Mouse (Mus musculus) 416B (cell line): ENCODE results near the gene Fbxw8.

Experiments
- DNase-seq: peaks from one replicate; pipeline ENCODE4 v3.0.0; 2011; ENCODE audit warnings: low read depth

Fbxw8 gene

DNA sequence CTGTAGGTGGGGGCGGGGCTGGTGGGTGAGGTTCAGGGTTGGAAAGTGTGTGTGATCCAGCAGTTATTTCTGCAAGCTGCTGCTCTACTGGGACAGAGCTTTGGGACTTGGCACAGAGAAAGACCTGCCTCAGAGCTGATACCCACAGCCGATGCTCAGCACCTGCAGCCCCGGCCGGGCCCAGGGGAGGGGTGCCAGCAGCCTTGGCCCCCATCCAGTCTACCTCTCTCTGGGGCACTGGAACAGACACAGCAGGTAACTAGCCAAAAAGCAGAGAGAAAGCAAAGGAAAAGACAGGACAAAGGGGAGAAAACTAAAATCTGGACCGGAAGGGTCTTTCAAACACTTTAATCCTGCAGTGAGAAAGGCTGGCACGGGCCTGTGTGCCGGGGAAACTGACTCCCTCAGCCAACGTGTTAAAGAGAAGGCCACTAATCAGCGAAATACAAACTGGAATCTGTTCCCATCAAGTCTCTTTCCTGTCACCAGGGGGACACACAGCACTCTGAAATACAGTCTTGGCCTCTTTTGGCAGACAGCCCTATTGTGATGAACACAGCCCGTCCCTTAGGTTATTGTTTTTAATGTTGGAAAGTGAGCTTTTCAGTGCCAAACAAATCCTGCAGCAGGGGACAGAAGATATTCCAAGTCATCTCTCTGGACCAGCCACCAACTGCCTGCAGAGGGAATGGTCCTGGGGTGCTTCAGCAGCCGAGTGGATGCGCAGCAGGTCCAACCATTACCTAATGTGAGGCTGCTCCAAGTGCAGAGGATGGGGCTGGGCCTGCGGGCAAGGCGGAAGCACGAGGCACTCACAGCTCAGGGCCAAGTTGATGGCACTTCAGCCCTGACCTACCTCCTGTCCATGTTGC is 78.3 kb downstream of the Fbxw8 start:
- no peak for DNase-seq

DNA sequence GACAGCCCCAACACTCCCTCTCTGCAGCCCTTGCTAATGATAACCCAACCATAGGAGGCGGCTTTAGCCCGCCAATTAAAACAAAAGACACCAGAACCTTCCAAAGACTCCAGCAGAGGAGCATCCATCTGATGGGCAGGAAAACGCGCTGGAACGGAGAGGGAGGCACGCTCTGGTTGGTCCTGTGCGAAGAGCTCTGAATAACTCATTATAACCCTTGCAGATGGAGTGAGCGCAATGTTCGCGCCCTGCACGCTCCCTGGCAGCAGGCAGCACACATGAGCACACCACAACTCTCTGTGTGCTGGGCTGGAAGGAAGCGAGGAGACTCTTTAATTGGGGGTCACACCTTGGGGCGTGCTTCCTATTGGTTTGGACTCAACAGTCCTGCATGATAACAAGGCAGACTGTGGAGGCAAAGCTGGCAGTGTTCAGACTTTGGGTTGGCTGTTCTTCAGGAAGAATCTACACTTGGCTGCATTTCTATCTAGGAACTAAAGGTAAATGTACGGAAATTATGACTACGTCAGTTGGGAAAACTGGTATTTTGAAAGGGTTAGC is 82.0 kb downstream of the Fbxw8 start:
- DNase-seq: no peak

DNA sequence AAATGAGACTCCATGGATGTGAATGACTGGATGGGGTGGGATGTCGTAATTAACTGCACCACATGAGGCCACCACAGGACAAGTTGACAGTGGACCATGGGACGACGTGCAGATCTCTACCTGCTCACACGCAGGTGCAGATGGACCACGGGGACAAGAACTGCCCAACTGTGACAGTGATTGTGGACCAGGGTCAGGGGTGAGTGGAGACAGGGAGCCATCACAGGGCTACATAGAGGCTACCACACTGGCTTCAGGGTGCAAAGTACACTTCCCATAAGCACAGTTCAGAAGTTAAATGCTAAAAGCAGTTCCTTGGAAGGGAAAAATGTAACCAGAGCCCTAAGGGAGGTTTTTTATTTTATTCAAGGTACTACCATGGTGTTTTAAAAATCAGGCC is 83.5 kb downstream of the Fbxw8 start:
- no peak for DNase-seq

DNA sequence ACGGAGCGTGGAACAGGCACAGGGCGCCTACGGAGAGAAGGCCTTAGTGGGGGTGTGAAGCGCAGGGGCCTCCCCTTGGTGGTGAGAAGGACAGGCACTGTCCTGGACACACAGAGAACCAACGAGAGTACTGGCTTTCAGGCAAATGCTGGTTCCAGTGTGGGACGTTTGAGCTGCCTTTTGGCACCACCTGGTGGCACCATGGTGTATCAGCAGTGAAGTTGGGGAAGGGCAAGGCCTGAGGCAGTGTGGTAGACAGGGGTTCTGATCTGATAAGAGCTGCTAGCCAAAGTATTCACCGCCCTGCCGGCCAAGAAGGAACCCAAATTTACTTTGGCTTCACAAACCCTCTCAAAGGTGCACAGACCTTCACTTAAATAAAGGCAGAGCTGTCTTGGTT is 85.9 kb downstream of the Fbxw8 start:
- peak; percentile 80 for DNase-seq

DNA sequence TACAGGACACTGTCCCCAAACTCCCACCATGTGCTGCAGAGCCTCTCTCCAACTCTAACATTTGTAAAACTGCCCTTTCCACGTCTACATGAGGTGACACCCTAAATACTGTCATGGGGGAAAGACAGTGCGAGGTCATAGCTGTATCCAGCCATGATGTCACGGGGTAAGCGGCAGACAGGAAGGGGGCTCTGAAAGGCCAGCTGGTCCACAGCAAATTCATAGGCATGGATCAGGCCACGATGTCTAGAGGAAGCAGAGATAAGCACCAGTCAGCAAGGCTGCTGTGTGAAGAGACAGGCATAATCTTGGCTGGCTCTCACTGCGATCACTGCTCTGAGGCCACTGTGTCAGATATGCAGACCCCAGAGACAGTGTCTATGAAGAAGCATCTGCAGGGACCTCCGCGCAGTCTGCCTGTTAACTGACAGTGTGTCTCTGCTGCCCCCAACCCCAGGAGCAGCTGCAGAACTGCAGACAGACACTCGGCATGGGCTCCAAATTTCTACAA is 87.2 kb downstream of the Fbxw8 start:
- no peak for DNase-seq

DNA sequence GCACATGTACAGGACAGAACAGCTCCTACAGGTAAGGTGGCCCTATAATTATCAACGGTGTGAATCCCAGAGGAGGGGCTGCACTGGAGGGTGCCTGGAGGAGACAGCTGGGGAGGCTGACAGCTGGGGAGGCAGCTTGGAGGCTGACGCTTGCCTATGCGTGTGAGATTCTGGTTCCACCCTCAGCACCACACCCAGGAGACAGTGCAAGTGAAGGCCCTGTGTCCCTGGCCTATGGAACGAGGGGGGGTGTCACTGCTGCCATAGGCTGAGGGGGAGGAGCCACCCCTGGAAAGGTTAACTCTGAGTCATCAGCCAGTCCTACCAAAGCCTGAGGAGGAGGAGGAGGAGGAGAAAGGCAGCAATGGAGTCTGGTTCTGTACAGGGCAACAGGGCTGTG is 87.7 kb downstream of the Fbxw8 start:
- DNase-seq: peak; percentile 57

DNA sequence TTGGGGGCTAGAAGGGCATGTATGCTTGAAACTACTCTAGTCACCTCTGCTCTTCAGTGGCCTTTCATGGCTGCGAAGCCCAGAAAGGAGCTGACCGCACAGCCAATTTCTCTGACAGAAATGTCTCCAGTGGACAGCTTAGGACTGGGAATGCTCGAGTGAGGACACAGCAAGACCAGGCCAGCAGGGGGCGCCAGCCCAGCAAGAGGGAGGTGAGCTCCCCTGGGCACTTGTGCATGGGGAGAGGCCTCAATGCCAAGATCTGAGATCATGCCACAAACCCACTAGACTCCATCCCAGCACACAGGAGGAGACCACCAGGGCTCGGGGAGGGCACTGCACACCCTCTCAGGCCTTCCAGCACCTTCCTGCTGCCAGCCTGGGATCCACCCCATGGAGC is 88.4 kb downstream of the Fbxw8 start:
- peak; percentile 60 for DNase-seq

DNA sequence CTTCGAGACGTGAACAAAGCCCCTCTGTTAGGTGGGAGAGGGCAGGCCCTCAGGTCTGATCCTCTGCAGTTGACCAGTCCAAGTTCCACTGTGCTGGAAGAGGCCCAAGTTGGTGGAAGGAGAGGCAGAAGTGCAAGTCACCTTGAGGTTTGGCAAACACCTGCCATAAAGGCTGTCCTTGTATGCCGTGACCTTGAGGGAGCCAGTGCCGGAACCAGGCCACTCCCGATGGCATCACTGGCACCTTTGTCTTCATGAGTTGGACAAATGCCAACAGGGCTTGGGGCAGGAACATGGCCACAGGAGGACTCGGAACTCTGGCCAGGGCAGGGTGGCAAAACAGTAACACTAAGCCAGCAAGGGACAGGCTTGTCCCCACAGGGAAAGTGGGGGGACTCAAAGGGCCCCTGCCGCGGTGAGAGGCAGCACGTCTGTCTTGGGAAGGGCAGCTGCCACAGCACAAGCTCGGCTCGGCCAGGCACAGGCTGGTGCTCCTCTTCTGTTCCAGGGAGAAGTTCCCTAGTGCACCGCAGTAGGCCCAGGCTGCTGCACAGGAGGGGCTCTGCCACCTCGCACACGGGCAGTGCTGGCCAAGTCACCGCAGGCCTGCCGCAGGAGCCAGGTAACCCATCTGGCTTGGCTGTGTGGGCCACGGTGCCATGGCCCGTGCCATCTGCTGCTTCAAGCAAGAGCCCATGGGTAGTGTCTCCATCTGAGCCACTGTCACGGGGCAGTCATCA is 89.6 kb downstream of the Fbxw8 start:
- DNase-seq: no peak

DNA sequence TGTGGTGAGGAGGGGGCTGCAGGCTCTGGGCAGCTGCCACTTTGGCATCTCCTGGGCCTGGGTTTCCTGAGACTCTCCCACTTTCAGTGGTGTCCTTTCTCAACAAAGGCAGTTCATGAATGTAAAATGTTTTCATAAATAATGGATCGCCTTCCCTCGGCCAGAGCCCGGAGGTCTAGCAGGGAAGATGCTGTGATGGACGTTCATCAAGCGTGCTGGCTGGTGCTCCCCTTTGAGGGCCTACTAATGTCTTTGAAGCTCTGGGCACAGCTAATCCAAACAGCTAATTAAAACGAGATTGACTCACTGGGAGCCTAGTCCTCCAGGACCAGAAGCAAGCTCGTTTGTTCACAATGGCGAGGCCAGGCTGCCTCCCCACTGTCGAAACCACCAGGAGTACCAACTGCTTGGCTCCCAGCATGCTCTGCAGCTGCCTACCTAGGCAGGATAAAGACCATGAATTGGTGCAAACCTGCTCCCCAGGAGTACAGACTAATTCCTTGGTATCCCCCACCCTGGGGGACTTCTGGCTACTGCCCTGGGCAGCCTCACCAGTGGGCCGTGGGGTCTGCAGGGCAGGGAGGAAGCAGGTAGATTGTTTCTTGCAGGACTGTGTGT is 90.9 kb downstream of the Fbxw8 start:
- no peak for DNase-seq

DNA sequence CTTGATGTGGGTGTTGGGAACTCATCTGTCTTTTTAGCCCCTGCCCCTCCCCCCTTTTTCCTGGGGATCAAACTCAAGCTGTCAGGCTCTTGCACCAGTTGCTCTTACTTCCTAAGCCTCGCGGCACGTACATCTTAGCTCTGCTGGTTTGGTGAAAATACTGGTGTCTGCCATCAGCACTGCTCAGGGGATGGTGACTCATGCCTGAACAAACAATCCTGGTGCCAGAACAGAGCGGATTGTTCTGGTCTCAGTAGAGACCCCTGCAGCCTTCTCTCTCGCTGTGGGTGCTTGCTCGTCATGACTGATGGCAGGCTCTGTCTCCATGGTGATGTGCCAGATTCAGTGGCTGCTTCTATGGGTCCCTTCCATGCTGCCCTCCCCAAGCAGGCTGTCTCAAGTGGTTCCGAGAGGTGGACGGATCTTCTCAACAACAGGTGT is 92.1 kb downstream of the Fbxw8 start:
- peak; percentile 82 for DNase-seq

DNA sequence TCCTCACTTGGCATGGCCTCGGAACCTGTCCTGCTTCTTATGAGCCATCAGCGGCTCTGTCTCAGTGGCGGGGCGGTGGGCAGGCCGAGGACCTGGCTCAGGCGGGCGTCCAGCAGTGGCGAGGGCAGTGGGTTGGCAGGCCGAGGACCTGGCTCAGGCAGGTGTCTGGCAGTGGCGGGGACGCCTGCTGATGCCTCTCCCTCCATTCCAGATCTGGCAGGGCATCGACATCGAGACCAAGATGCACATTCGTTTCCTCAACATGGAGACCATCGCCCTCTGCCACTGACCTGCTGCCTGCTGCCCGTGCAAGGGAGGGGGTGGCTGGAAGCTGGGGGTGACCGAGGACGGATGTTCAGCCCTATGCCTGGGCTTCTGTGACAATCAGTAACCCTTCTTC is 93.9 kb downstream of the Fbxw8 start:
- DNase-seq: no peak

DNA sequence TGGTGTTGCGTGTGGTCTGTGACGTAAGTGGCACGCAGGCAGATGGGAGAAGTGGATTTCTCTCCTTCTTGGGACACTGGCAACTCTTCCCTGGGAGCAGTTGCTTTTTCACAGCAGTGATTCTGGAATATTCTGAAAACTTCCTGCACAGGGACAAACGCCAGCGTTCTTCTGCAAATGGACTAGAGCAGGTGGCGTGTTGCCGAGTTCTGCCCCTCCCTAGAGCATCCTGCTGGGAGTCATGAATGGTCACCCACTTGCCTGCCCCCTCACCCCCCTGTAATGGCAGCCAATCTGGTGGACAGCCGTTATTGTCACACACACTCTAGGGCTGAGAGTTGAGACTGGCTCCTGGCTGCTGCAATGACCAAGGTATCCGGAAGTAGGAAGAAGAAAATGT is 95.6 kb downstream of the Fbxw8 start:
- no peak for DNase-seq

DNA sequence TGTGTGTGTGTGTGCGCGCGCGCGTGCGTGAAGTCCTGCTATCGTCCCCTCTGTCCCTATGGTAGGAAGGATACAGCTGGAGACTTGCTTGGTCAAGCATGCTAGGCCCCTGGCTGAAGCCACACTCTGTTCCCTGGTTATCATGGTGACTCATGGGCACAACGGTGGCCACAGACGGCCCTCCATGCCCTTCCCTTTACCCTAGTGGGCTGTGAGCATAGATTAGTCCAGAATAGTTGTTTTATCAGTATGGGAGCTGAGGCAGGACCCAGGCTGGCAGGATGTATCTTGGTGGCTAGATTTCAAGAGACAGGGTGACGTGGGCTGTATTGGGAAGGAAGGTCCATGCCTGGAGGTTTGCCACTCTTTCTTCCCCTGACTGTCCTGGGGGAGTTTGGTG is 96.4 kb downstream of the Fbxw8 start:
- peak; percentile 94 for DNase-seq

DNA sequence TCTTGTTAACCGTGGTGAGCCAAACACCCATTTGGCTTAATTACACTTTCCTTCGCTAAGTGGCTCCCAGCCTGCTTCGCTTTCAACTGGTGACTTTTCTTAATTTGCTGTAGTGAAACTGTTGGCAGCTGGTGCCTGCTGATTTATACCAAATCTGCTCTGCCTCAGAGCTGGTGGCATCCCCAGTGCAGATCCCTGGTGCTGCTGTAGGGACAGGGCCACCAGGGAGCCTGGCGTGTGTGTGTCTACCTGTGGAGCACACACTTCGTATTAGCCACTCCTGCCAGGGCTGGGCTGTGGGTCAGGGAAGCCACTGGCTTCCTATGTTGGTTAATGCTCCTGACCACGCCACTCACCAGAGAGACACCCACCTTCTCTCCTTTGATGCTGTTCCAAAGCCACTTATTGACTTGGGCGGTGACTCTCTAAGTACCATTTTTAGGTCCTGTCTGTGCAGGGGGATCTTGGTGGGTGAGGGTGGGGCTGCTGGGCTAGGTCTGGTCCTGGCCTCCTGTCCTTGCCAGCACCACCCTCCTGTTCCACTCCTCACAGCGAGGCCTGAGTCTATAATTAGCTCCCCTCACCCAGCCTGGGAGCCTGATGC is 97.7 kb downstream of the Fbxw8 start:
- peak; percentile 34 for DNase-seq

DNA sequence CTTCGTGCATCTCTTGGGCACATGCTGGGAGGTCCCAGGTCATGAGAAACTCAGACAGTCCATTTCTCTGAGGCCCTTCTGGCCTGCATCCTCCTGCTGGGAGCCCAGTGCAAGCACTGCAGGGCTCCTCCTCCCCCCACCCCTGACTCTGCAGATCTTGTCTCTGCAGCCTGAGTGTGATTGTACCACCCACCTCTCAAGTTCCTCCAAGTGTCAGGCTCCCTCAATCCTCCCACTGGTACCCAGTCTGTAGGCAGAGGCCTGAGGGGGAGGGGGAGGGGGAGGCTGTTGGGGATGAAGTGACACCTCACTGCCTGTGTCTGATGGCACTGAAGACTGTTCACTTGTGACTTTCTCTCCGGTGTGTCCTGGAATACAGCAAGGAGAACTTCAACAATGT is 102.1 kb downstream of the Fbxw8 start:
- no peak for DNase-seq

DNA sequence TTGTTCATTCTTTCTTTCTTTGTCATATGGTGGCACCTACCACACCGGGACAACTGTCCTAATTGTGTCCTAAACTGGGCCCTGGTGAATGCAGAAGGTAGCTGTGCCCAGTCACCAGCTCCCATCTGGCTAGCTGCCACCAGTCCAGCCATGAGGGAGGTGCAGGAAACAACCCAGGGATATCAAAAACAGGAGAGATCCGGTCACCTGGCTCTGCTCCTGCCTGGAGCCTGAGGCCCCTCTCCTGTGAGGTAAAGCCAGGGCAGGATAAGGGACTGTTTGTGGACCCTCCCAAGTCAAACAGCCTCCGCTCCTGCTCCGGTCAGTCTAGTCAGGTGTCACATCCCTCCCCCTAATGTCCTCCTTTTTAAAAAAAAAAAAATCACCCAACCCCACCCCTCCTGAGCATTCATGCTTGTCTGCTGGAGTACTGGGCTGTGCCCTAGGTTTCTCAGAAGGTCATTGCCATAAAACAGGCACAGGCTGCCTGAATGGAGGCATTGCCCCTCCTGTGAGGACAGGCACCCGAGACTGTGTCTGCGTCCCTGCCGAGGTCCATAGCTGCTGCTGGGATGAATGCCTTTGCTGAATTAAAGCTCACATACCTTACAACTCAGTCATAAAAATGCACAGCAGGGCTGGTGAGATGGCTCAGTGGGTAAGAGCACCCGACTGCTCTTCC is 103.1 kb downstream of the Fbxw8 start:
- no peak for DNase-seq

DNA sequence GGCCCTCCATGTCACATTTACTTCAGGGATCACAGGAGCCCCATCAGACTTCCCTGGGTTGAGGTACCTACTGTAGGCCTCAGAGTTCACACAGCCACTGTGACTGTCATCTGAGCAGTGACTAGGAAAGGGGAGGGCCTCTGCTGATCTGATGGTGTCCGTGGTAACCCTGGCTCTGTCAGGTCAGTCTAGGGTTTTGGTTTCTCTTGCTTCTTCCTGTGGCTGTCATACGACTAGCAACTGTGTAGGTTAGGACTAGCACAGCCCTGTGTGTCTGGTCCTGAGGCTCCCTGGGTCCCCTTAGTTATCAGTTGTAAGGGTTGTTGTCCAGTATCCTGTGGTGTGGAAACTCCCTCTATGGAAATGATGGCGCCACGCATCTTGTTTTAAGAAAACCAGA is 104.5 kb downstream of the Fbxw8 start:
- DNase-seq: peak; percentile 89

DNA sequence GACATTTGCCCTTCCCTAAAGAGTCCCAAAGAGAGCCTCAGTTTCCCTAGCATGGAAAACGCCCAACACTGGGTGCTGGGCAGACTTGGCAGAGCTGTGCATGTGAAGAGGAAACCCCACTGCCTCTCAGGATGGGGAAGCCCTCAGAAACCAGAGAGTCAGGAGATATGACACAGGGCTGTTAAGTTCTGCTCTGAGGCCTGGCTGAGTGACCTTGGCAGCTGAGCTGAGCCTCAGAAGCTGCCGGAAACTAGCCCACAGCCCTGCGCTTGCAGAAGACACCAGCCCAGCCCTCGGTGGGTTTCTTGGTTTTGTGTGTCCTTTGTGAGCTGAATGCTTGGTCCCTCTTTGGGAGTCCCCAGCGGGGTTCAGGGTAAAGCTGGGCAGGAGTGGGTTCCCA is 106.3 kb downstream of the Fbxw8 start:
- peak; percentile 92 for DNase-seq

DNA sequence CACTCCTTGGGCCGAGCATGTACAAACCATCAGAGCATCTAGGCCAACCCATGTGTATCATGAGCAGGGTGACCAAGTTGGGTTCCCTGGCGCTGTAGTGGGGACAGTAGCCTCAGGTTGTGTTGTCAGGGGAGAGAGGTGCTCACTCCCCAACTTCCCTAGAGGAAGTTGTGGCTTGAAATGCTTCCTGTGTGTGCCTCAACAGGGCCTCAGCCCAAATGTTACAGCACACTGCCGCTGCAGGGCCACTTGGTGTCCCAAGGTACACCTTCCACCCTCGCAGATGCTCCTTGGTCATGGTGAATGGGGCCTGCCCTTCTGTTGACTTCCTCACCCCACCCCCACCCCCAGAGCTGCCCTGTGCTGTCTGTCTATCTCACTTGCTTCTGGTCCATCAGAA is 106.9 kb downstream of the Fbxw8 start:
- DNase-seq: peak; percentile 85

DNA sequence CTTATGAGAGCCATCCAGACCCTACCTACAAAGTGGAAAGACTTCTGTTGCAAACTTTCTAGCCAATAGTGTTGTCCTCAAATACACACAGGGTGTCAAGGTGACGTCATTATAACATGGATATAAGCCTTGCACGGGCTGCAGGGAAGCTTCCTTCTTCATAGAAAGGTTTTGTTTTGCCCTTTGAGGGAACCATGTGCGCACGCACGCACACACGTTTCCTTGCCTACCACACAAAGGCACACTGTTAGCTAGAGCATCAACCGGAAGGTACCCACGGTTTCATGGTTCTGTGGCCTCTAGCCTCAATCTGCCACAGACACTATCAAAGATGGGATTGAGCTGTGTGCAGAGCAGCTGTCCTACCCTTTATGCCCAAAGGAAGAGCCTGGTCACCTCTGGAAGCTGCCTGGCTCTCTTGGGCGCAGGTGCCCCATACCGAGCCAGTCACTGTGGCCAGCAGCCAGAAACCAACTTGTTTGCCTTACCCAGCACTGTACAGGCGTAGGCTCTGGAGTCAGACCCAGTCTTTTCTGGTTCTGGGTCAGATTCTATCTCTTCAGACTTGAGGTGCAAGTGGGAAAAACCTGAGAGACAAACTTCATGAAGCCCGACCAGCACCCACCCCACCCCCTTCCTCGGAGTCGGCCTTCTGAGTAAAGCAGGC is 108.0 kb downstream of the Fbxw8 start:
- DNase-seq: no peak

DNA sequence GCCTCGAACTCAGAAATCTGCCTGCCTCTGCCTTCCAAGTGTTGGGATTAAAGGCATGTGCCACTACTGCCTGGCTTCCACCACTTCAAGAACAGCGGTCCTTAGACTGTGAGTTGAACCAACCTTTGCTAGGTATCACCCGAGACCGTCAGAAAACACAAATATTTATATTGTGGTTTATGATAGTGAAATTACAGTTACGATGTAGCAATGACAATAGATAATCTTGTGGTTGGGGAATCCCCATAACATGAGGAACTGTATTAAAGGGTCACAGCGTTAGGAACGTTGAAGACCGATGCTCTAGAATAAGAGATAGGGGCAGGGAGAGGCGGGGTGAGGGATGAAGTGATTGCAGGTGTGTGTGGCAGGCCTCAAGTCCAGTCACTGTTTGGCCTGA is 109.9 kb downstream of the Fbxw8 start:
- DNase-seq: no peak
